Mouse (Mus musculus) ES-Bruce4 (cell line): ENCODE measurements around the gene Fgfr4. TPM values are rescaled to one million over a fixed set of nuclear protein-coding genes. Genes with fewer than 3 reads are reported as not detected.

Experiments used
- H3K27ac ChIP-seq: 2 replicates; pipeline ENCODE4 v1.5.1; 2012; ENCODE audit warnings: low read length, inconsistent platforms; ENCODE audit not compliant: insufficient read depth
- H3K27me3 ChIP-seq: 2 replicates; pipeline ENCODE4 v1.6.1; 2012; ENCODE audit warnings: mild to moderate bottlenecking, low read length, inconsistent platforms; ENCODE audit not compliant: control insufficient read depth, poor library complexity, insufficient read depth, severe bottlenecking
- H3K36me3 ChIP-seq: 2 replicates; pipeline ENCODE4 v1.6.1; 2012; ENCODE audit warnings: inconsistent platforms, mild to moderate bottlenecking, low read length, moderate library complexity; ENCODE audit not compliant: control insufficient read depth, poor library complexity, insufficient read depth, severe bottlenecking
- H3K4me1 ChIP-seq: one replicate; pipeline ENCODE4 v1.8.1; 2011; ENCODE audit warnings: low read length; ENCODE audit not compliant: control insufficient read depth, insufficient read depth
- H3K4me3 ChIP-seq: 2 replicates; pipeline ENCODE4 v1.5.1; 2011; ENCODE audit warnings: low read depth, mild to moderate bottlenecking, low read length
- H3K9ac ChIP-seq: 2 replicates; pipeline ENCODE4 v1.6.1; 2012; ENCODE audit warnings: low read depth, mild to moderate bottlenecking, inconsistent platforms; ENCODE audit not compliant: poor library complexity, severe bottlenecking
- H3K9me3 ChIP-seq: replicated peaks from 2 replicates; pipeline ENCODE4 v1.6.1; 2012; ENCODE audit warnings: mild to moderate bottlenecking, low read length, inconsistent platforms; ENCODE audit not compliant: control insufficient read depth, poor library complexity, insufficient read depth, severe bottlenecking
- CTCF ChIP-seq: IDR thresholded peaks from one replicate; pipeline ENCODE4 v1.8.1; 2011; ENCODE audit warnings: low read depth, low read length
- EP300 ChIP-seq: IDR thresholded peaks from 2 replicates; pipeline ENCODE4 v1.6.1; 2011; ENCODE audit warnings: low read depth, low read length; ENCODE audit not compliant: insufficient read depth
- POLR2A ChIP-seq: IDR thresholded peaks from one replicate; pipeline ENCODE4 v1.8.1; 2011; ENCODE audit warnings: low read length; ENCODE audit not compliant: insufficient read depth
- polyA plus RNA-seq: library from polyadenylated mRNA; stranded (reverse); fragments of >200 nt; gene quantifications from 2 replicates; pipeline ENCODE4 v1.2.4, GENCODE M21; 2011; ENCODE audit warnings: low read depth; ENCODE audit not compliant: missing spikeins, insufficient read depth, insufficient read length

The Fgfr4 gene
- polyA plus RNA-seq, 1 experiment, result 1.0 TPM

- no peaks in the 10 kb centered on the region for H3K9me3 ChIP-seq
- H3K27ac ChIP-seq, result peak overlapping the region; percentile 84
- H3K9ac ChIP-seq, result peak overlapping the region; percentile 99
- H3K4me3 ChIP-seq, result peak overlapping the region; percentile 92
- H3K36me3 ChIP-seq, result peaks cover 33% of the 10 kb centered on the region
- H3K4me1 ChIP-seq, result peaks cover 5% of the 10 kb centered on the region
- no peak for TF ChIP-seq POLR2A
- no peak for TF ChIP-seq EP300
- TF ChIP-seq CTCF, result no peak
- no peaks in the 10 kb centered on the region for H3K27me3 ChIP-seq
Measured at GRCm38 (mm10) chr13:55211221-55212010, 59.0 kb downstream of the Fgfr4 start.

GRCm38 (mm10) chr13:55212011-55212360 is 59.5 kb downstream of the Fgfr4 start:
- Histone ChIP-seq H3K9me3 (no peaks in the 10 kb centered on the region), H3K27me3 (no peaks in the 10 kb centered on the region), H3K9ac (peak overlapping the region; percentile 99), H3K36me3 (peaks cover 38% of the 10 kb centered on the region), H3K4me3 (peak overlapping the region; percentile 92), H3K4me1 (peaks cover 2% of the 10 kb centered on the region), H3K27ac (peak overlapping the region; percentile 78; the same call in 1 of the 2 replicates)
- no peak for TF ChIP-seq CTCF
- no peak for TF ChIP-seq POLR2A
- no peak for TF ChIP-seq EP300

GRCm38 (mm10) chr13:55212361-55213137 is 60.1 kb downstream of the Fgfr4 start:
- Histone ChIP-seq H3K4me1 (peaks cover 2% of the 10 kb centered on the region), H3K4me3 (peak overlapping the region; percentile 92), H3K9me3 (no peaks in the 10 kb centered on the region), H3K9ac (peak overlapping the region; percentile 99), H3K27ac (peak overlapping the region; percentile 78), H3K27me3 (no peaks in the 10 kb centered on the region), H3K36me3 (peaks cover 44% of the 10 kb centered on the region)
- TF ChIP-seq CTCF, result no peak
- TF ChIP-seq POLR2A, result no peak
- TF ChIP-seq EP300, result no peak

GRCm38 (mm10) chr13:55213138-55213806 is 60.8 kb downstream of the Fgfr4 start:
- Histone ChIP-seq H3K9ac (peak overlapping the region; percentile 99), H3K4me1 (peaks cover 2% of the 10 kb centered on the region), H3K9me3 (no peaks in the 10 kb centered on the region), H3K36me3 (peaks cover 51% of the 10 kb centered on the region), H3K27me3 (no peaks in the 10 kb centered on the region), H3K27ac (peak overlapping the region; percentile 78), H3K4me3 (peak overlapping the region; percentile 92)
- TF ChIP-seq EP300 (no peak), POLR2A (no peak), CTCF (no peak)

Other genes with a start within 250 kb of the Fgfr4 start
- 0.66 and 2.8 TPM in 2 replicates for gene Unc5a, start 203.2 kb upstream of the Fgfr4 start, polyA plus RNA-seq
- not detected in 2 replicates for gene Hk3, start 131.3 kb upstream of the Fgfr4 start, polyA plus RNA-seq
- gene Uimc1, start 52.3 kb upstream of the Fgfr4 start, polyA plus RNA-seq, result 29.8 and 29.9 TPM in 2 replicates
- gene Zfp346, start 47.3 kb upstream of the Fgfr4 start, polyA plus RNA-seq, result 37.0 and 38.2 TPM in 2 replicates
- not detected in 2 replicates for gene Gm17617, start 19.1 kb upstream of the Fgfr4 start, polyA plus RNA-seq
- gene Nsd1, start 57.1 kb downstream of the Fgfr4 start, polyA plus RNA-seq, result 162 TPM in 2 replicates
- gene Prelid1, start 167.9 kb downstream of the Fgfr4 start, polyA plus RNA-seq, result 230 and 234 TPM in 2 replicates
- gene Rab24, start 169.3 kb downstream of the Fgfr4 start, polyA plus RNA-seq, result 40.5 and 42.8 TPM in 2 replicates
- 5.1 and 6.5 TPM in 2 replicates for gene Mxd3, start 177.2 kb downstream of the Fgfr4 start, polyA plus RNA-seq
- gene Lman2, start 210.1 kb downstream of the Fgfr4 start, polyA plus RNA-seq, result 38.5 and 45.2 TPM in 2 replicates
- 2.8 and 3.6 TPM in 2 replicates for gene Rgs14, start 217.1 kb downstream of the Fgfr4 start, polyA plus RNA-seq
- gene Slc34a1, start 245.5 kb downstream of the Fgfr4 start, polyA plus RNA-seq, result not detected in 2 replicates